Mouse (Mus musculus) lung, postnatal 0 days (tissue): ENCODE results near the gene Eri3.

ENCODE experiments used
- CTCF ChIP-seq: IDR thresholded peaks from 2 replicates; pipeline ENCODE4 v1.5.1; 2016; ENCODE audit warnings: antibody characterized with exemption, mild to moderate bottlenecking
- EP300 ChIP-seq: IDR thresholded peaks from 2 replicates; pipeline ENCODE4 v1.6.1; 2016; ENCODE audit warnings: antibody characterized with exemption, mild to moderate bottlenecking, control low read depth

DNA sequence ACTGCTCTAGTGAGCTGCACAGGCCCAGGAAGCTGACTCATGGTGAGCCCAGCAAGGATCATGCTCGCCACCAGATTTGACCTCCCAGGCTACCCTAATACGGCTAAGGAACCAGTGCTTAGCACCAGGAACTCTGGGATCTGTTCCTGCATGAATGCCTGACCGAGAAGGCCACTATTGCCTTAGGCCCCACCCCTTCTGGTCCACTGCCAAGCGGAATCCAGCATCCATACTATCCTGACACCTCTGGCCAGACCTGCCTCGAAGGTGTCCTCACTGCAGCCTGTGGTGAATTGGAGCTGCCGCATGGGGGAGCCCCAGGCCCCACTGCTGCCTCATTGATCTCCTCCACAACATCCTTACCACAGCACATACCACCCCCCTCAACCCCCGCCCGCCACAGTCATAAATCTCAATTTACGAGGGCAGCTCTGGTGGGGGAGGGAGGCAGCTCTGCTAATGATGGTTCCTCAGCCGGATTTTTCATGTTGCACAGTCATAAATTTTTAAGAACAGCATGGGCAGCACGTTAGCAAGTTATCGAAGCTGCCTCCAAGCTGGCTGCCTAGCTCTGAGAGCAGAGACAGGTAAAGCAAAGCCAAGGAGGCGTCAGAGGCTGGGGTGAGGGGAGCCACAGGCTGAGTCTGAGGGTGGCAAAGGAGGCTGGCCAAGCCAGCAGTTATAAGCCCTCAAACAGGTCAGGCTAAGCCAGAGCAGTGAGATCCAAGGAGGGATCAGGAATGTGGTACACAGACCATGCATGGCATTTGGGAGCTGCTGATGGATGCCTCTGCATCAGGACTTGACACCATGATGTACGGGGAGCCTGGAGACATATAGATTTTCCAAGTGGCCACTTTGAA is 108.6 kb downstream of the Eri3 start:
- TF ChIP-seq CTCF, result peak; percentile 35; the same call in 1 of the 2 replicates
- no peak for TF ChIP-seq EP300
